Mouse (Mus musculus) splenic B cell, adult 2 months (primary cell): ENCODE measurements around the gene Apeh.
A peak's percentile ranks its signal among the peaks of the same experiment; 100 is the strongest.

Experiments
- DNase-seq: peaks from one replicate; pipeline ENCODE4 v3.0.0-alpha.2; 2011; ENCODE audit warnings: low read depth, low spot score
- H3K27me3 ChIP-seq: 2 replicates; pipeline ENCODE4 v1.6.1; 2012; ENCODE audit warnings: mild to moderate bottlenecking, low read length, moderate library complexity, mixed read lengths; ENCODE audit not compliant: control insufficient read depth, poor library complexity, insufficient read depth, severe bottlenecking
- H3K36me3 ChIP-seq: 2 replicates; pipeline ENCODE4 v1.6.1; 2012; ENCODE audit warnings: mild to moderate bottlenecking, low read length, moderate library complexity, mixed read lengths; ENCODE audit not compliant: control insufficient read depth, poor library complexity, insufficient read depth, severe bottlenecking

Gene Apeh

DNA sequence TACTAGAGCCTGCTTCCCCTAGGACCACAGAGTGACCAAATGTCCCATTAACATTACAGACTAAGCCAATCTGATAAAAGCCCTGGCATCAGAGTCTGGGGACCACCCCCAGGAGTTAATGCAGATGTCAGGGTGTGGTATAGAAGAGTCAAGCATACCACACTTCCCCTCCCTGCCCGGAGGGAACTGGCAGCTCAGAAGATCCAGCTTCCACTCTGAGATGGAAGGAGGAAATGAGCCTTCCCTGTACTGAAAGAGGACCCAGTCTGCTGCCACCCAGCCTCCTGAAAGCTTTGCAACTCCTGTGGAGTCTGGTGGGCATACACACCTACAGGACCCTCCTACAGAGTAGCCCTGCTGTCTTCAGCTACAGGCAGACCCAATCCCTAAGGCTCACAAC is 39.3 kb downstream of the Apeh start:
- peaks cover 12% of the 10 kb centered on the region for H3K36me3 ChIP-seq
- DNase-seq = no peak
- no peaks in the 10 kb centered on the region for H3K27me3 ChIP-seq

DNA sequence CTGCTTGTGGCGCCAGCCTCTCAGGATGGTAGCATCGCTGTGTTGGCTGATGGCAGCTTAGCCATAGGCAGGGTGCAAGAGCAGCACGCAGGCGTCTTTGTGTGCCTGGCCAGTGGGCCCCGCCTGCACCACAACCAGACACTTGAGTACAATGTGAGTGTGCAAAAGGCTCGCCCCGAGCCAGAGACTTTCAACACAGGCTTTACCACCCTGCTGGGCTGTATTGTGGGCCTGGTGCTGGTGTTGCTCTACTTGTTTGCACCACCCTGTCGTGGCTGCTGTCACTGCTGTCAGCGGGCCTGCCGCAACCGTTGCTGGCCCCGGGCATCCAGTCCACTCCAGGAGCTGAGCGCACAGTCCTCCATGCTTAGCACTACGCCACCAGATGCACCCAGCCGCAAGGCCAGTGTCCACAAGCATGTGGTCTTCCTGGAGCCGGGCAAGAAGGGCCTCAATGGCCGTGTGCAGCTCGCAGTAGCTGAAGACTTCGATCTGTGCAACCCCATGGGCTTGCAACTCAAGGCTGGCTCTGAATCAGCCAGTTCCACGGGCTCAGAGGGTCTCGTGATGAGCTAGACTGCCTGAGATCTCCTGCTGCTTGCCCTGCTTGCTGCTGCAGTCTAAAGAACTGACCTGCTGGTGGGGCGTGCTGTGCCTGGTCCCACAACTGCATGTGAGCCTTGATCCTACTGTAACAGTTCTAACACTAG is 39.9 kb downstream of the Apeh start:
- no peak for DNase-seq
- Histone ChIP-seq H3K36me3 (peaks cover 10% of the 10 kb centered on the region), H3K27me3 (no peaks in the 10 kb centered on the region)

DNA sequence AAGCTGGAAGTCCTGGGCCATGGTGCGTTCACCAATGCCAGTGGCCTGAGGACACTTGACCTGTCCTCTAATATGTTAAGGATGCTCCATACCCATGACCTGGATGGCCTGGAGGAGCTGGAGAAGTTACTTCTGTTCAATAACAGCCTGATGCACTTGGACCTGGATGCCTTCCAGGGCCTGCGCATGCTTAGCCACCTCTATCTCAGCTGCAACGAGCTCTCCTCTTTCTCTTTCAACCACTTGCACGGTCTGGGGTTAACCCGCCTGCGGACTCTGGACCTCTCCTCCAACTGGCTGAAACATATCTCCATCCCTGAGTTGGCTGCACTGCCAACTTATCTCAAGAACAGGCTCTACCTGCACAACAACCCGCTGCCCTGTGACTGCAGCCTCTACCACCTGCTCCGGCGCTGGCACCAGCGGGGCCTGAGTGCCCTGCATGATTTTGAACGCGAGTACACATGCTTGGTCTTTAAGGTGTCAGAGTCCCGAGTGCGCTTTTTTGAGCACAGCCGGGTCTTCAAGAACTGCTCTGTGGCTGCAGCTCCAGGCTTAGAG is 40.7 kb downstream of the Apeh start:
- DNase-seq = no peak
- no peaks in the 10 kb centered on the region for H3K27me3 ChIP-seq
- peaks cover 10% of the 10 kb centered on the region for H3K36me3 ChIP-seq

GRCm38 (mm10) chr9:108052885-108053664 is 41.3 kb downstream of the Apeh start, which contains the start of gene Amigo3:
Amigo3 (plus strand) TSS chr9:108053159.
- Histone ChIP-seq H3K27me3 (no peaks in the 10 kb centered on the region), H3K36me3 (peaks cover 8% of the 10 kb centered on the region)
- DNase-seq = peak; percentile 97

DNA sequence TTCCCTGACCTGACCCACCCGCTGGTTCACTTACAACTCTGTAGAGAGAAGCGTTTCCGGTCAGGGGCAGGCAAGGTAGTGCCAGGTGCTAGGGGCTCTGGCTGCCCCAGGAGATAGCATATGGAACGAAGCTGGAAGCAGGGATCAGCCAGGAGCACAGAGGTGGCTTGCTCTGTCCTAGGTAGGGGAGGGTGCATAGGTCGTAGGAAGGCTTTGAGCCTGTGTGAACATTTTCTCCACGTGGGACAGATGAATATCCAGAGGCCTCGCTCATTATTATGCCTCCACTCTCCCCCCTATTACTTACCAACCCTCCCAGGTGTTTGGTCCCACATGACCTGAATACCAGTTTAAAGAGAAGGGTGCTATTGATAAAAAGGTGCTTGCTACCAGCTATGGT is 42.0 kb downstream of the Apeh start:
- DNase-seq = no peak
- peaks cover 8% of the 10 kb centered on the region for H3K36me3 ChIP-seq
- no peaks in the 10 kb centered on the region for H3K27me3 ChIP-seq

GRCm38 (mm10) chr9:108051931-108052220 is 42.5 kb downstream of the Apeh start:
- Histone ChIP-seq H3K36me3 (peaks cover 8% of the 10 kb centered on the region), H3K27me3 (no peaks in the 10 kb centered on the region)
- DNase-seq = no peak

DNA sequence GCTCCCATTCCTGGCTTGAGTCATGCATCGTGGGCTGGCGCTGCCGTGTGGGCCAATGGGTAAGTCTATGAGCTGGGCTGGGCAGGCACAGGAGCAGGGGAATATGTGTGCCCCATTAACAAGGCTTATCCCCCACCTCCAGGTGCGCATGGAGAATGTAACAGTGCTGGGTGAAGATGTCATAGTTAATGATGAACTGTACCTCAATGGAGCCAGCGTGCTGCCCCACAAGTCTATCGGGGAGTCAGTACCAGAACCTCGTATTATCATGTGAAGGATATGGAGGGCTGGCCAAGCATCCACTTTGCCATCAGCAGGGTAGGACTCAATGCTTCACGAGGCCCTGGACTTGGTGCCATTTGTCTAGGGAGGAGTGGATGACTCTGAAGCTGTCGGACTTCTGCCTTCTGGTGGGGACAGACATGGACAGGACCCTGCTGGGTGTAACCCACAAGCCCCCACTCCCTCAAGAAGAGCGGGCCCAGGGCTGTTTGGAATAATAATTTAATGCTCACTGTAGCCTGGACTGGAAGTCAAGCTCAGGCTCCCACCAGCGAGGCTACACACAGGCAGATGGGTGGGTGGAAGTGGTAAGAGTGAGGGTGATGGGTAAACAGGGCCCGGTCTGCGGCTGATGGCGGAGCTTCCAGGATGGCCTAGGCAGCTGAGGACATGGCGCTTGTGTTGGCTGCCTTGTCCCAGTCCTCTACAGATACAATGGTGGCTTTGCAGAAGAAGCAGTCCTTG is 43.0 kb downstream of the Apeh start:
- H3K36me3 ChIP-seq = peaks cover 5% of the 10 kb centered on the region
- DNase-seq = no peak
- no peaks in the 10 kb centered on the region for H3K27me3 ChIP-seq

DNA sequence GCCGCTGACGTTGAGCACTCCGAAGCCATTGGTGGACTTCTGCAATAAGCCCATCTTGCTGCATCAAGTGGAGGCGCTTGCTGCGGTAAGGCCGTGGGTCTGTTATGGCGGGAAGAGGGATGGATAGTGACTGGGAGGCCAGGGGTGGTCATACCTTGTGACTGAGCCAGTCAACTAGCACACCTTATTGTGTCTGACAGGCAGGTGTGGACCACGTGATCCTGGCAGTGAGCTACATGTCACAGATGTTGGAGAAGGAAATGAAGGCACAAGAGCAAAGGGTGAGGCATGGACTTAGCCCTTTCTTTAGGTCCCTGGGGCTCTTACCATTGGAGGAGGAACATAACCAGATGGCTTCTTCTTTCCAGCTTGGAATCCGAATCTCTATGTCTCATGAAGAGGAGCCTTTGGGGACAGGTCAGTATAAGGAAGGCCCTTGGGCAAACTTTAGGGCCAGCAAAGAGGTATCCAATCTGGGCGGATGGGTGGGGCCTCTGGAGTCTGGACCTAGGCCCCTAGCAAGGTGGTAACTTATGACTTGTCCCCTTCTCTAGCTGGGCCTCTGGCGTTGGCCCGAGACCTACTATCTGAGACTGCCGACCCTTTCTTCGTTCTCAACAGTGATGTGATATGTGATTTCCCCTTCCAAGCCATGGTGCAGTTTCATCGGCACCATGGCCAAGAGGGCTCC is 44.7 kb downstream of the Apeh start:
- no peaks in the 10 kb centered on the region for H3K27me3 ChIP-seq
- no peak for DNase-seq
- peaks cover 8% of the 10 kb centered on the region for H3K36me3 ChIP-seq

- H3K27me3 ChIP-seq = no peaks in the 10 kb centered on the region
- H3K36me3 ChIP-seq = peaks cover 8% of the 10 kb centered on the region
- DNase-seq = peak; percentile 98
Observed at GRCm38 (mm10) chr9:108049016-108049455, 45.4 kb downstream of the Apeh start, which contains the start of gene Gmppb. Gmppb (plus strand) TSS chr9:108049242.

DNA sequence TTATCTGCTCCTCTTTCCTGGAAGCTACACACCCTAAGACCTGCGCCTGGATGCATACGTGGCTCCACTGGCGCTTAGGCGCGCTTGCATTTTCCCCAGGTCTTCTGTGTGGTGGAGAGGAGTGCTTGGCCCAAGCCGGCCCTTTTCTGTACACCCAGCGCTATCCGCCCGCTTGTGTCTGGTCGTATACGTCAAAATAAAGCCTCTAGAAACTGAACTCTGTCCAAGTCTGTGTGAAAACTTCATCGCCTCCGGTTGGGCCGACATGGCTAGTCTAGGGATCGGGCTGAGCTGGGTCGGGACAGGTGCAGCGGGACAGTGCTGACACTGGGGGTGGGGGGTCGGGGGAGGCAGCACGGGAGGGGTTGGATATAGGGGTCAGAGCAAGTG is 45.8 kb downstream of the Apeh start:
- Histone ChIP-seq H3K27me3 (no peaks in the 10 kb centered on the region), H3K36me3 (peaks cover 8% of the 10 kb centered on the region)
- no peak for DNase-seq

- DNase-seq = no peak
- H3K27me3 ChIP-seq = no peaks in the 10 kb centered on the region
- H3K36me3 ChIP-seq = peaks cover 8% of the 10 kb centered on the region
Observed at GRCm38 (mm10) chr9:108047601-108048565, 46.5 kb downstream of the Apeh start.

DNA sequence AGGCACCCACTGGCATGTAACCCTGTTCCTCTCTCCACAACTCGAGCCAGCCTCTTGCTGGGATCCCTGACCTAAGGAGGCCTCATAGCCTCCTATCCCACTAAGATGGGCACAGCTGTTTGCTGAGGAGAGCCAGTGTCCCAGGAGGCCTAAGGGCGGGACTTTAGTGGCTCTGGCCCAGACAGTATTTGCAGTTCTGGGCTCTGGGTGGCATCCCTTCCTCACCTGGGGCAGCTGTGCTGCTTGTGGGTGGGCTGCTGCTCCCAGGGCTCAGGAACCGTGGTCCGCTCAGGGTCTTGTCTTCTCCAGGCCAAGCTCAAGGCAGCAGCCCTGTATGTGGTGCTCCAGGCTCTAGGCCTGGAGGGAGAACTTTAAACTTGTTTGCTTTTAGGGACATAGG is 47.8 kb downstream of the Apeh start:
- Histone ChIP-seq H3K27me3 (no peaks in the 10 kb centered on the region), H3K36me3 (peaks cover 6% of the 10 kb centered on the region)
- DNase-seq = no peak

- DNase-seq = no peak
- peaks cover 7% of the 10 kb centered on the region for H3K36me3 ChIP-seq
- H3K27me3 ChIP-seq = no peaks in the 10 kb centered on the region
Observed at GRCm38 (mm10) chr9:108044751-108045492, 49.5 kb downstream of the Apeh start.
